Mouse (Mus musculus) liver, embryonic 16.5 days (tissue): Measurements from ENCODE around the gene Spef1. TPM values are rescaled to one million over a fixed set of nuclear protein-coding genes. Genes with fewer than 3 reads are reported as not detected.

Experiments
- ATAC-seq: fragments of 200-750 bp; cut with Nextera tagmentation; 2 replicates; pipeline ENCODE4 v1.8.0; 2017; ENCODE audit warnings: low read depth, mild to moderate bottlenecking, moderate number of reproducible peaks, moderate library complexity
- H3K27ac ChIP-seq: fragments of 300-500 bp; sonication (generic); 2 replicates; pipeline ENCODE4 v1.5.1; 2014; ENCODE audit warnings: mild to moderate bottlenecking, low read length
- H3K27me3 ChIP-seq: fragments of 300-500 bp; sonication (generic); 2 replicates; pipeline ENCODE4 v1.6.1; 2014; ENCODE audit warnings: low read depth, low read length, mixed read lengths; ENCODE audit not compliant: control insufficient read depth, insufficient read depth
- H3K36me3 ChIP-seq: fragments of 300-500 bp; sonication (generic); 2 replicates; pipeline ENCODE4 v1.6.1; 2014; ENCODE audit warnings: mild to moderate bottlenecking; ENCODE audit not compliant: control insufficient read depth, insufficient read depth
- H3K4me1 ChIP-seq: fragments of 300-500 bp; sonication (generic); 2 replicates; pipeline ENCODE4 v1.6.1; 2014; ENCODE audit warnings: low read depth, low read length, mixed read lengths; ENCODE audit not compliant: control insufficient read depth
- H3K4me2 ChIP-seq: fragments of 300-500 bp; sonication (generic); 2 replicates; pipeline ENCODE4 v1.6.1; 2014; ENCODE audit warnings: low read depth, low read length, mixed read lengths
- H3K4me3 ChIP-seq: fragments of 300-500 bp; sonication (generic); 2 replicates; pipeline ENCODE4 v1.5.1; 2014; ENCODE audit warnings: low read depth, mild to moderate bottlenecking, low read length
- H3K9ac ChIP-seq: fragments of 300-500 bp; sonication (generic); 2 replicates; pipeline ENCODE4 v1.6.1; 2014; ENCODE audit warnings: low read depth, low read length
- H3K9me3 ChIP-seq: fragments of 300-500 bp; sonication (generic); replicated peaks from 2 replicates; pipeline ENCODE4 v1.6.1; 2016; ENCODE audit warnings: low read length; ENCODE audit not compliant: control insufficient read depth
- WGBS: fragments of 180-500 bp; shearing (Covaris S2); extraction: QIAGEN DNeasy Blood & Tissue Kit; methylation state at CpG from one replicate; pipeline ENCODE4 v1.1.7; 2014; ENCODE audit not compliant: insufficient replicate concordance; 5-methylcytosine and 5-hydroxymethylcytosine counted together
- polyA plus RNA-seq: library from polyadenylated mRNA; unstranded; fragments of >200 nt; fragmentation: Nextera tagmentation; extraction: Ambion mirVana; gene quantifications from 2 replicates; pipeline ENCODE4 v1.2.1, GENCODE M21; 2015

The Spef1 gene
- polyA plus RNA-seq, 1 experiment from 2014 or later: 1.1 TPM

GRCm38 (mm10) chr2:131170936-131171335, 16.1 kb downstream of the Spef1 start:
- Histone ChIP-seq H3K27me3 (peaks cover 54% of the 10 kb centered on the region), H3K4me1 (peaks cover 18% of the 10 kb centered on the region), H3K27ac (no peak overlapping the region), H3K4me3 (0 out of 2 replicates have a peak overlapping the region, but pooled peaks have one; percentile 17), H3K9ac (no peak overlapping the region), H3K4me2 (peak overlapping the region; percentile 35; the same call in 1 of the 2 replicates), H3K9me3 (no peaks in the 10 kb centered on the region), H3K36me3 (no peaks in the 10 kb centered on the region)
- ATAC-seq: no peak
- WGBS: 25% methylated on average over 9 of the region's 9 CpGs

GRCm38 (mm10) chr2:131168914-131169313, 18.2 kb downstream of the Spef1 start:
- no peak for ATAC-seq
- Histone ChIP-seq H3K4me2 (no peak overlapping the region), H3K27me3 (peaks cover 49% of the 10 kb centered on the region), H3K4me3 (no peak overlapping the region), H3K9me3 (no peaks in the 10 kb centered on the region), H3K9ac (no peak overlapping the region), H3K4me1 (peaks cover 12% of the 10 kb centered on the region), H3K36me3 (no peaks in the 10 kb centered on the region), H3K27ac (no peak overlapping the region)
- 62% methylated on average over 1 of the region's 1 CpGs for WGBS

GRCm38 (mm10) chr2:131167984-131168383, 19.1 kb downstream of the Spef1 start:
- H3K4me1 ChIP-seq: peaks cover 12% of the 10 kb centered on the region
- no peak overlapping the region for H3K4me3 ChIP-seq
- no peak for ATAC-seq
- H3K27me3 ChIP-seq: peaks cover 40% of the 10 kb centered on the region
- whole genome bisulfite sequencing: 63% methylated on average over 6 of the region's 6 CpGs
- H3K4me2 ChIP-seq: no peak overlapping the region
- no peak overlapping the region for H3K9ac ChIP-seq
- no peaks in the 10 kb centered on the region for H3K36me3 ChIP-seq
- H3K27ac ChIP-seq: no peak overlapping the region
- H3K9me3 ChIP-seq: no peaks in the 10 kb centered on the region

GRCm38 (mm10) chr2:131166172-131166571, 20.9 kb downstream of the Spef1 start:
- no peak for ATAC-seq
- Histone ChIP-seq H3K36me3 (no peaks in the 10 kb centered on the region), H3K27me3 (peaks cover 22% of the 10 kb centered on the region), H3K4me3 (no peak overlapping the region), H3K4me2 (no peak overlapping the region), H3K4me1 (peaks cover 3% of the 10 kb centered on the region), H3K27ac (no peak overlapping the region), H3K9me3 (no peaks in the 10 kb centered on the region), H3K9ac (no peak overlapping the region)
- WGBS: 71% methylated on average over 2 of the region's 2 CpGs

GRCm38 (mm10) chr2:131163924-131164323, 23.2 kb downstream of the Spef1 start:
- Histone ChIP-seq H3K36me3 (no peaks in the 10 kb centered on the region), H3K27me3 (peaks cover 2% of the 10 kb centered on the region; the same call in 1 of the 2 replicates), H3K9ac (no peak overlapping the region), H3K4me1 (peaks cover 11% of the 10 kb centered on the region), H3K4me3 (no peak overlapping the region), H3K4me2 (no peak overlapping the region), H3K27ac (no peak overlapping the region), H3K9me3 (no peaks in the 10 kb centered on the region)
- no peak for ATAC-seq
- WGBS: 76% methylated on average over 7 of the region's 7 CpGs

GRCm38 (mm10) chr2:131160671-131161111, 26.4 kb downstream of the Spef1 start:
- H3K4me1 ChIP-seq: peaks cover 40% of the 10 kb centered on the region
- H3K4me2 ChIP-seq: peak overlapping the region; percentile 95
- peak overlapping the region; percentile 92 for H3K4me3 ChIP-seq
- WGBS: 2% methylated on average over 17 of the region's 17 CpGs
- no peaks in the 10 kb centered on the region for H3K9me3 ChIP-seq
- peak overlapping the region; percentile 76 for H3K9ac ChIP-seq
- H3K27ac ChIP-seq: peak overlapping the region; percentile 88
- H3K36me3 ChIP-seq: 0 out of 2 replicates have a peak, but pooled peaks cover 6% of the 10 kb centered on the region
- no peak for ATAC-seq
- no peaks in the 10 kb centered on the region for H3K27me3 ChIP-seq

GRCm38 (mm10) chr2:131159938-131160581, 27.0 kb downstream of the Spef1 start, which contains the start of gene 1700037H04Rik:
Gene 1700037H04Rik, minus strand, starts transcription at chr2:131160081.
- under 1% methylated on average over 54 of the region's 54 CpGs for WGBS
- Histone ChIP-seq H3K4me1 (peaks cover 43% of the 10 kb centered on the region), H3K4me3 (peak within 1 kb of the TSS; percentile 92), H3K36me3 (peaks cover 7% of the 10 kb centered on the region; the same call in 1 of the 2 replicates), H3K9ac (peak within 1 kb of the TSS; percentile 93), H3K4me2 (peak within 1 kb of the TSS; percentile 95), H3K27ac (peak within 1 kb of the TSS; percentile 97), H3K9me3 (no peaks in the 10 kb centered on the region), H3K27me3 (no peaks in the 10 kb centered on the region)
- peak; percentile 91 for ATAC-seq

GRCm38 (mm10) chr2:131159491-131159910, 27.6 kb downstream of the Spef1 start:
- Histone ChIP-seq H3K9me3 (no peaks in the 10 kb centered on the region), H3K4me1 (peaks cover 49% of the 10 kb centered on the region), H3K36me3 (peaks cover 8% of the 10 kb centered on the region; the same call in 1 of the 2 replicates), H3K4me3 (peak overlapping the region; percentile 92), H3K9ac (peak overlapping the region; percentile 93), H3K4me2 (peak overlapping the region; percentile 85), H3K27ac (peak overlapping the region; percentile 97), H3K27me3 (no peaks in the 10 kb centered on the region)
- WGBS: under 1% methylated on average over 18 of the region's 18 CpGs
- ATAC-seq: peak; percentile 85

GRCm38 (mm10) chr2:131156987-131157386, 30.1 kb downstream of the Spef1 start:
- H3K27ac ChIP-seq: peak overlapping the region; percentile 26; the same call in 1 of the 2 replicates
- no peaks in the 10 kb centered on the region for H3K9me3 ChIP-seq
- H3K27me3 ChIP-seq: no peaks in the 10 kb centered on the region
- 87% methylated on average over 7 of the region's 7 CpGs for WGBS
- ATAC-seq: no peak
- no peak overlapping the region; the same call in 1 of the 2 replicates for H3K4me3 ChIP-seq
- H3K36me3 ChIP-seq: peaks cover 18% of the 10 kb centered on the region
- H3K9ac ChIP-seq: peak overlapping the region; percentile 6; the same call in 1 of the 2 replicates
- H3K4me2 ChIP-seq: peak overlapping the region; percentile 85; the same call in 1 of the 2 replicates
- H3K4me1 ChIP-seq: peaks cover 70% of the 10 kb centered on the region
